Mouse (Mus musculus) spleen, postnatal 4 days (tissue): ENCODE data around the gene Iscu.
A peak's percentile ranks its signal among the peaks of the same experiment; 100 is the strongest.

Source experiments
- DNase-seq, 2 experiments: peaks; one replicate each; pipeline ENCODE4 v3.0.0; 2022; ENCODE audit warnings: low spot score in 2 of 2

Gene Iscu

DNA sequence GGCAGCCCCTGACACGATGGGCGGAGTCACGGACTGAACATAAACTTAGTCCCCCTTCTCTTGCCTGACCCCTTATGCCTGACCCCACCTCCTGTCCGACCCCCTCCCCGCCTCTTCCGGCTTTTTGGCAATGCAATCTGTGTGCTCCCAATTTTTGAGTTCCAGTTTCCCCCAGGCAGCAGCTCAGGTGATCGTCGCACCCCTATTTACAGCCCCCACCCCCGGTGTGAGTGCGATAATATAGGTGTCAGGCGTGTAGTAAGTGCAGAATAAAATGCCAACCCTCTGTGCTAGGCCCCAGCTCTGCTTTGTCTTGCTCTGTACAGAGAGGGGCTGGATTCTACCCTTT is 42.5 kb downstream of the Iscu start:
- DNase-seq, result no peak

DNA sequence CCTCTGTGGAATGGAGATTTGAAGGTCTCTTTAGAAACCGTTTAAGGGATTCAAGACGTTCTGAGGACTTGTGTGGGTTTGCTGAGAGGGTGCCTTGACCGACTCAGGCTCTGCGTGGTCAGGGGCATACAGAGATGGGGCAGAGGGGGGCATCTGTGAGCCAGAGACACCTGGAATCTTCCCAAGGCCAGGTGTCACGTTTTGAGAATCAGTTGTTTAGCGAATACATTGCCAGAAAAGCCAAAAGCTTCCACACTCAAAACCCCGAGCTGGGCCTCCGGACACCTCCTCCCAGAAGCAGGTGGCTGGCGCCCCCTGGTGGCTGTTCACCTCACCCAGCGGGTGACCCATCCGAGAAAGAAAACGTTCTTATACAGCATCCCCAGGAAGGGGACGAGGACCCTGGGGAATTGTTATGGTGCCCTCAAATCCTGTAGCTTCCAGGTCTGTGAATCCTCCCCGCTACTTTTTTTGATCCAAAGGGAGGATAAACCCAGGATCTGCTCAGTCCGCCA is 43.1 kb downstream of the Iscu start:
- peak; percentile 77 to 95 for DNase-seq

DNA sequence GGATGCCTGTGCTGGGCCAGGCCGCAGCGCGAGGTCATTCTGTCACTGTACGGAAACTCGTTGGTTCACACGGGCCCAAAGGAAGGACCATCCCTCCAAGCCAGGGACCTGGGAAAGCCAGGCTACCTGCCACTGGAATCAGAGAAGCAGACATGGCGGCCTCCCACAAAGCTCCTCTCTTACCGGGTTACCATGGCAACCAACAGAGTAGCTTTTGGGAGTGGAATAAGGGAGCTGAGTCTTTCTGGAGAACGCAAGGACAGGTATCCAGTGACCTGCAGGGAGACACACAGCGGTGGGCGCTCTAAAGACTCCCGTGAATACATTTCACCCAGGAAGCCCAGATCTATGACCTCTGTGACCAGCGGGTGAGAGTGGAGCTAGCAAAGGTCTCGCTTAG is 46.0 kb downstream of the Iscu start:
- no peak for DNase-seq

DNA sequence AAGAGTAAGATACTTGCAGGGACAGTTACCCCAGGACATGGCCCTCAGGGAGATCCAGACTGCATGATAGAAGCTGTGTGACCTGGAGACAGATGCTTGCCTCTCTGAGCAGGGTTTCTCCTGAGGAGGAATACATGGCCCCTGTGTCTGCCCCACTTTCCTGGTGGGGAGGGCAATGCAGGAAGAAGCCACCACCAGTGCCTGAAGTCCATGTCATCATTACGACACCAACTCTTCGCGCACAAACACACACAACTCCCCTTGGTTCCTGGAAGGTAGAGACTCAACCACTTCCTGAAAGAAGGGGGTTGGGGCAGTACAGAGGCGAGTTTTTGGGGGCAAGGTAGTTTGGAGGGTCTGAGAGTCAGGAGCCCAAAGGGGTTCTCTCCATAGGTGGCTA is 51.7 kb downstream of the Iscu start:
- DNase-seq, result no peak

DNA sequence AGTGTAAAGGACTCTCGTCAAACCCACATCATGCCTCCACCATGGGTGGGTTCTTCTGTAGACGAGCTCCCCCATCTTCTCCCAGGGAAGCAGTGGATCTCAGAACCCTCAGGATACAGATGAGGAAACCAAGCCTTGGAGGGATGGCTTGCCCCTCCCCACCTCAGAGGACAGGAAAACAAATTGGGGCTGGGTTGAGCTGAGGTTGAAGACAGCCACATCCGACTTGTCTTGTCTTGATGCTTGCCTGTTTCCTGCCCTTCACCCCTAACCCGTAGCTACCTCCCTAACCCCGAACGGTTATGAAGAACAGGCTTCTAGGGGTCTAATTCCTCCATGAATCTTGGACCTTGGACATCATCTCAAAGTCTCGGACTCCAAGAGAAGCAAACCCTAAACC is 53.0 kb downstream of the Iscu start:
- DNase-seq, result no peak

DNA sequence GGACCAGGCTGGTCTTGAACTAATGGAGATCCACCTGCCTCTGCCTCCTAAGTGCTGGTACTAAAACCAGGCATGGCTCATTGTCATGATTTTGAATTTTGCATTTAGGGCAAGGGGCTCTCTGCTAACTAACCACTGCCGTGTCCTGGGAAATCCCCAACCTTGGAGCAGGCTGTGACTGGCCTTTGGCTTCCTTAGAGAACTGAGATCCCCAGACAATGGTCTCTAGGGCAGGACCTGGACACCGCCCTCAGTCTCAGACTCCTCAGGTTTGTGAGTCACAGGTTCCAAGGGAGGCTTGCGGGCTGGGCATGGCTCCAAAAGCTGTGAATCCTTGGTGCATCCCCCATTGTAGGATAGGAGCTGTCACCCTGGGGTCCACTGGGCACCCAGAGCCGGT is 54.1 kb downstream of the Iscu start:
- no peak for DNase-seq
